Mouse (Mus musculus) hindbrain, embryonic 15.5 days (tissue): ENCODE data around the gene Slc1a2. TPM values are rescaled to one million over a fixed set of nuclear protein-coding genes. Genes with fewer than 3 reads are reported as not detected.

Experiments
- ATAC-seq: fragments of 200-750 bp; cut with Nextera tagmentation; 2 replicates; pipeline ENCODE4 v1.8.0; 2017; ENCODE audit warnings: low read depth, moderate number of reproducible peaks, moderate TSS enrichment; ENCODE audit not compliant: low FRiP score
- H3K27ac ChIP-seq: fragments of 300-500 bp; sonication (generic); replicated peaks from 2 replicates; pipeline ENCODE4 v1.5.1; 2015; ENCODE audit warnings: mild to moderate bottlenecking, inconsistent platforms
- H3K27me3 ChIP-seq: fragments of 300-500 bp; sonication (generic); 2 replicates; pipeline ENCODE4 v1.6.1; 2015; ENCODE audit warnings: control low read depth, inconsistent platforms
- H3K36me3 ChIP-seq: fragments of 300-500 bp; sonication (generic); 2 replicates; pipeline ENCODE4 v1.6.1; 2015; ENCODE audit warnings: control low read depth, inconsistent platforms
- H3K4me1 ChIP-seq: fragments of 300-500 bp; sonication (generic); replicated peaks from 2 replicates; pipeline ENCODE4 v1.6.1; 2015; ENCODE audit warnings: control low read depth, inconsistent platforms
- H3K4me2 ChIP-seq: fragments of 300-500 bp; sonication (generic); 2 replicates; pipeline ENCODE4 v1.6.1; 2015; ENCODE audit warnings: moderate library complexity, mild to moderate bottlenecking, inconsistent platforms
- H3K4me3 ChIP-seq: fragments of 300-500 bp; sonication (generic); 2 replicates; pipeline ENCODE4 v1.5.1; 2015; ENCODE audit warnings: mild to moderate bottlenecking, inconsistent platforms
- H3K9ac ChIP-seq: fragments of 300-500 bp; sonication (generic); 2 replicates; pipeline ENCODE4 v1.6.1; 2015; ENCODE audit warnings: inconsistent platforms
- H3K9me3 ChIP-seq: fragments of 300-500 bp; sonication (generic); 2 replicates; pipeline ENCODE4 v1.6.1; 2016; ENCODE audit warnings: control low read depth, inconsistent platforms
- WGBS: fragments of 180-500 bp; shearing (Covaris S2); methylation state at CpG from one replicate; pipeline ENCODE4 v1.1.7; 2015; 5-methylcytosine and 5-hydroxymethylcytosine counted together
- polyA plus RNA-seq: library from polyadenylated mRNA; unstranded; fragments of >200 nt; fragmentation: Nextera tagmentation; extraction: Ambion mirVana; gene quantifications from 2 replicates; pipeline ENCODE4 v1.2.1, GENCODE M21; 2015

Slc1a2 gene
- polyA plus RNA-seq, 1 experiment from 2014 or later: 18.6 TPM

GRCm38 (mm10) chr2:102669580-102669979 is 11.1 kb downstream of the Slc1a2 start:
- H3K27ac ChIP-seq: no peak overlapping the region
- 43% methylated on average over 6 of the region's 6 CpGs for WGBS
- no peak for ATAC-seq

GRCm38 (mm10) chr2:102674582-102674981 is 16.1 kb downstream of the Slc1a2 start:
- H3K4me2 ChIP-seq: no peak overlapping the region
- H3K27me3 ChIP-seq: no peaks in the 10 kb centered on the region
- no peak for ATAC-seq
- WGBS: 43% methylated on average over 2 of the region's 2 CpGs
- H3K9me3 ChIP-seq: no peaks in the 10 kb centered on the region
- peak overlapping the region; percentile 12; the same call in 1 of the 2 replicates for H3K27ac ChIP-seq
- H3K4me3 ChIP-seq: no peak overlapping the region
- peaks cover 27% of the 10 kb centered on the region for H3K4me1 ChIP-seq
- H3K9ac ChIP-seq: no peak overlapping the region
- no peaks in the 10 kb centered on the region for H3K36me3 ChIP-seq

More at GRCm38 (mm10) chr2:102669580-102669979, 11.1 kb downstream of the Slc1a2 start:
- no peaks in the 10 kb centered on the region for H3K36me3 ChIP-seq
- H3K9ac ChIP-seq: no peak overlapping the region
- H3K9me3 ChIP-seq: no peaks in the 10 kb centered on the region
- no peaks in the 10 kb centered on the region for H3K27me3 ChIP-seq
- peaks cover 19% of the 10 kb centered on the region for H3K4me1 ChIP-seq
- no peak overlapping the region for H3K4me3 ChIP-seq
- H3K4me2 ChIP-seq: no peak overlapping the region

- no peak overlapping the region for H3K4me2 ChIP-seq
- H3K9ac ChIP-seq: no peak overlapping the region
- H3K27ac ChIP-seq: no peak overlapping the region
- H3K4me1 ChIP-seq: peaks cover 23% of the 10 kb centered on the region
- no peaks in the 10 kb centered on the region for H3K27me3 ChIP-seq
- 75% methylated on average over 6 of the region's 6 CpGs for WGBS
- H3K4me3 ChIP-seq: no peak overlapping the region
- H3K36me3 ChIP-seq: no peaks in the 10 kb centered on the region
- H3K9me3 ChIP-seq: no peaks in the 10 kb centered on the region
- no peak for ATAC-seq
Measured at GRCm38 (mm10) chr2:102675275-102675674, 16.8 kb downstream of the Slc1a2 start.

- H3K27ac ChIP-seq: no peak overlapping the region
Measured at GRCm38 (mm10) chr2:102676716-102677312, 18.4 kb downstream of the Slc1a2 start.

GRCm38 (mm10) chr2:102677400-102677799 is 18.9 kb downstream of the Slc1a2 start:
- WGBS: 84% methylated on average over 6 of the region's 6 CpGs
- no peak for ATAC-seq
- Histone ChIP-seq H3K4me2 (no peak overlapping the region), H3K9ac (no peak overlapping the region), H3K27ac (no peak overlapping the region), H3K4me3 (no peak overlapping the region), H3K27me3 (no peaks in the 10 kb centered on the region), H3K36me3 (no peaks in the 10 kb centered on the region), H3K4me1 (peaks cover 23% of the 10 kb centered on the region), H3K9me3 (no peaks in the 10 kb centered on the region)

More at GRCm38 (mm10) chr2:102676716-102677312, 18.4 kb downstream of the Slc1a2 start:
- no peaks in the 10 kb centered on the region for H3K27me3 ChIP-seq
- H3K9me3 ChIP-seq: no peaks in the 10 kb centered on the region
- peaks cover 23% of the 10 kb centered on the region for H3K4me1 ChIP-seq
- ATAC-seq: no peak
- H3K9ac ChIP-seq: no peak overlapping the region
- no peak overlapping the region for H3K4me2 ChIP-seq
- H3K4me3 ChIP-seq: no peak overlapping the region
- WGBS: 97% methylated on average over 9 of the region's 9 CpGs
- H3K36me3 ChIP-seq: no peaks in the 10 kb centered on the region

- WGBS: 64% methylated on average over 7 of the region's 7 CpGs
Measured at GRCm38 (mm10) chr2:102681351-102681750, 22.9 kb downstream of the Slc1a2 start.

GRCm38 (mm10) chr2:102682168-102682567 is 23.7 kb downstream of the Slc1a2 start:
- 53% methylated on average over 5 of the region's 5 CpGs for WGBS
- peaks cover 13% of the 10 kb centered on the region for H3K4me1 ChIP-seq
- H3K4me3 ChIP-seq: no peak overlapping the region
- H3K9ac ChIP-seq: no peak overlapping the region
- H3K4me2 ChIP-seq: no peak overlapping the region
- no peaks in the 10 kb centered on the region for H3K27me3 ChIP-seq
- H3K27ac ChIP-seq: no peak overlapping the region
- H3K9me3 ChIP-seq: no peaks in the 10 kb centered on the region
- no peak for ATAC-seq
- H3K36me3 ChIP-seq: no peaks in the 10 kb centered on the region

More at GRCm38 (mm10) chr2:102681351-102681750, 22.9 kb downstream of the Slc1a2 start:
- no peak overlapping the region for H3K4me3 ChIP-seq
- H3K4me2 ChIP-seq: no peak overlapping the region
- no peaks in the 10 kb centered on the region for H3K9me3 ChIP-seq
- peaks cover 13% of the 10 kb centered on the region for H3K4me1 ChIP-seq
- H3K27me3 ChIP-seq: no peaks in the 10 kb centered on the region
- no peaks in the 10 kb centered on the region for H3K36me3 ChIP-seq
- ATAC-seq: no peak
- H3K9ac ChIP-seq: no peak overlapping the region
- no peak overlapping the region for H3K27ac ChIP-seq

GRCm38 (mm10) chr2:102685371-102686107 is 27.1 kb downstream of the Slc1a2 start:
- Histone ChIP-seq H3K4me3 (no peak overlapping the region), H3K4me2 (peak overlapping the region; percentile 35; the same call in 1 of the 2 replicates), H3K9ac (no peak overlapping the region), H3K4me1 (peaks cover 13% of the 10 kb centered on the region), H3K36me3 (no peaks in the 10 kb centered on the region), H3K9me3 (no peaks in the 10 kb centered on the region), H3K27ac (peak overlapping the region; percentile 38; the same call in 1 of the 2 replicates), H3K27me3 (no peaks in the 10 kb centered on the region)
- ATAC-seq: peak; percentile 65
- WGBS: 84% methylated on average over 7 of the region's 7 CpGs

- Histone ChIP-seq H3K36me3 (no peaks in the 10 kb centered on the region), H3K4me1 (peaks cover 13% of the 10 kb centered on the region), H3K4me3 (no peak overlapping the region), H3K27me3 (no peaks in the 10 kb centered on the region), H3K9me3 (no peaks in the 10 kb centered on the region), H3K4me2 (peak overlapping the region; percentile 35; the same call in 1 of the 2 replicates), H3K9ac (no peak overlapping the region), H3K27ac (peak overlapping the region; percentile 38; the same call in 1 of the 2 replicates)
- ATAC-seq: no peak; the same call in 1 of the 2 replicates
- WGBS: 44% methylated on average over 9 of the region's 9 CpGs
Measured at GRCm38 (mm10) chr2:102686108-102686450, 27.6 kb downstream of the Slc1a2 start.

GRCm38 (mm10) chr2:102693556-102693955 is 35.1 kb downstream of the Slc1a2 start:
- peaks cover 9% of the 10 kb centered on the region; the same call in 1 of the 2 replicates for H3K4me1 ChIP-seq
- H3K27ac ChIP-seq: no peak overlapping the region
- no peak overlapping the region for H3K4me2 ChIP-seq
- no peaks in the 10 kb centered on the region for H3K36me3 ChIP-seq
- no peaks in the 10 kb centered on the region for H3K9me3 ChIP-seq
- WGBS: 72% methylated on average over 7 of the region's 7 CpGs
- H3K27me3 ChIP-seq: no peaks in the 10 kb centered on the region
- H3K9ac ChIP-seq: no peak overlapping the region
- H3K4me3 ChIP-seq: no peak overlapping the region
- no peak for ATAC-seq

GRCm38 (mm10) chr2:102694750-102695149 is 36.3 kb downstream of the Slc1a2 start:
- Histone ChIP-seq H3K9me3 (no peaks in the 10 kb centered on the region), H3K27ac (no peak overlapping the region), H3K27me3 (no peaks in the 10 kb centered on the region), H3K4me1 (peaks cover 9% of the 10 kb centered on the region; the same call in 1 of the 2 replicates), H3K4me3 (no peak overlapping the region), H3K9ac (no peak overlapping the region), H3K4me2 (no peak overlapping the region), H3K36me3 (no peaks in the 10 kb centered on the region)
- ATAC-seq: no peak
- WGBS: 89% methylated on average over 4 of the region's 4 CpGs

- Histone ChIP-seq H3K4me1 (peaks cover 9% of the 10 kb centered on the region; the same call in 1 of the 2 replicates), H3K27me3 (no peaks in the 10 kb centered on the region), H3K9me3 (no peaks in the 10 kb centered on the region), H3K4me3 (no peak overlapping the region), H3K9ac (no peak overlapping the region), H3K36me3 (no peaks in the 10 kb centered on the region), H3K27ac (no peak overlapping the region), H3K4me2 (no peak overlapping the region)
- ATAC-seq: no peak
Measured at GRCm38 (mm10) chr2:102695541-102695940, 37.1 kb downstream of the Slc1a2 start.
